Mouse (Mus musculus) adrenal gland, postnatal 4 days (tissue): ENCODE results near the gene Wars. TPM values are rescaled to one million over a fixed set of nuclear protein-coding genes. Genes with fewer than 3 reads are reported as not detected.
A peak's percentile ranks its signal among the peaks of the same experiment; 100 is the strongest.

ENCODE experiments used
- DNase-seq, 2 experiments: peaks; one replicate each; pipeline ENCODE4 v3.0.0; 2021 to 2022; ENCODE audit warnings: low spot score in 2 of 2, mixed read lengths in 2 of 2
- total RNA-seq, 2 experiments: library from RNA; stranded (reverse); gene quantifications; 2 replicates each; pipeline ENCODE4 v1.2.3; 2021

Gene Wars
- total RNA-seq, 2 experiments from 2014 or later, result 54.9 to 59.9 TPM

- no peak for DNase-seq
These were observed 18.5 kb upstream of the Wars start for GRCm38 (mm10) chr12:108912442-108912841.

- DNase-seq, result no peak
These were observed 16.0 kb upstream of the Wars start for GRCm38 (mm10) chr12:108909846-108910433.

- no peak for DNase-seq
These were observed 12.4 kb upstream of the Wars start for GRCm38 (mm10) chr12:108906398-108906797.

GRCm38 (mm10) chr12:108905620-108906302, 11.8 kb upstream of the Wars start:
- DNase-seq, result no peak

GRCm38 (mm10) chr12:108904276-108904653, 10.3 kb upstream of the Wars start:
- DNase-seq, result no peak

- DNase-seq, result peak in 1 of 2 experiments; percentile 31
These were observed 9.8 kb upstream of the Wars start for GRCm38 (mm10) chr12:108903600-108904275.

GRCm38 (mm10) chr12:108902940-108903339, 9.0 kb upstream of the Wars start:
- peak in 1 of 2 experiments; percentile 27 for DNase-seq

- no peak for DNase-seq
These were observed 7.4 kb upstream of the Wars start for GRCm38 (mm10) chr12:108901346-108901745.

GRCm38 (mm10) chr12:108896006-108896405, 2.0 kb upstream of the Wars start:
- DNase-seq, result no peak

GRCm38 (mm10) chr12:108894432-108894816, 450 bp upstream of the Wars start:
- no peak for DNase-seq

- DNase-seq, result no peak
These were observed 822 bp downstream of the Wars start, which contains the start of gene Wdr25 for GRCm38 (mm10) chr12:108892989-108893714. Wdr25 (plus strand) TSS chr12:108893631.

- DNase-seq, result no peak
These were observed 5.3 kb downstream of the Wars start for GRCm38 (mm10) chr12:108888632-108889031.

- no peak for DNase-seq
These were observed 6.9 kb downstream of the Wars start for GRCm38 (mm10) chr12:108887077-108887476.

- DNase-seq, result no peak
These were observed 8.1 kb downstream of the Wars start for GRCm38 (mm10) chr12:108885906-108886305.

- no peak for DNase-seq
These were observed 11.2 kb downstream of the Wars start for GRCm38 (mm10) chr12:108882776-108883175.

- no peak for DNase-seq
These were observed 12.8 kb downstream of the Wars start for GRCm38 (mm10) chr12:108881192-108881591.

GRCm38 (mm10) chr12:108880606-108881005, 13.4 kb downstream of the Wars start:
- DNase-seq, result no peak

- no peak for DNase-seq
These were observed 14.8 kb downstream of the Wars start for GRCm38 (mm10) chr12:108879138-108879537.

- DNase-seq, result no peak
These were observed 20.9 kb downstream of the Wars start for GRCm38 (mm10) chr12:108873122-108873521.

- DNase-seq, result no peak
These were observed 24.4 kb downstream of the Wars start for GRCm38 (mm10) chr12:108869575-108869974.

GRCm38 (mm10) chr12:108865007-108865494, 28.9 kb downstream of the Wars start:
- no peak for DNase-seq
